Mouse (Mus musculus): ENCODE measurements around the gene Hsf5. TPM values are rescaled to one million over a fixed set of nuclear protein-coding genes. Genes with fewer than 3 reads are reported as not detected.

Hsf5 gene
- polyA plus RNA-seq, 1 experiment from 2014 or later, result 0.52 TPM

GRCm38 (mm10) chr11:87665658-87666057, 48.7 kb downstream of the Hsf5 start:
- H3K4me1 ChIP-seq (replicated peaks; ENCODE audit: control insufficient read depth, insufficient read depth, low read length), result peaks cover 4% of the 10 kb centered on the region; the same call in 1 of the 2 replicates
- DNase-seq (ENCODE audit: low spot score) (no peak), ATAC-seq (replicated peaks; ENCODE audit: low FRiP score) (no peak)
- H3K27ac ChIP-seq (ENCODE audit: low read depth, low read length), result no peak overlapping the region
- WGBS, result 90% methylated on average over 2 of the region's 2 CpGs
- no peak overlapping the region for H3K9ac ChIP-seq (ENCODE audit: low read length)
- H3K9me3 ChIP-seq (ENCODE audit: control insufficient read depth, low read length), result no peaks in the 10 kb centered on the region
- no peak overlapping the region for H3K4me2 ChIP-seq (ENCODE audit: low read depth, low read length, severe bottlenecking)
- no peaks in the 10 kb centered on the region for H3K36me3 ChIP-seq (ENCODE audit: control insufficient read depth, insufficient read depth, low read length)
- peaks cover 12% of the 10 kb centered on the region for H3K27me3 ChIP-seq (ENCODE audit: control insufficient read depth, insufficient read depth, low read length)
- H3K4me3 ChIP-seq (ENCODE audit: low read depth, low read length), result no peak overlapping the region

- WGBS, result 85% methylated on average over 12 of the region's 12 CpGs
- Histone ChIP-seq H3K27ac (ENCODE audit: low read depth, low read length) (no peak overlapping the region), H3K36me3 (ENCODE audit: control insufficient read depth, insufficient read depth, low read length) (no peaks in the 10 kb centered on the region), H3K27me3 (ENCODE audit: control insufficient read depth, insufficient read depth, low read length) (peaks cover 12% of the 10 kb centered on the region), H3K4me3 (ENCODE audit: low read depth, low read length) (no peak overlapping the region), H3K9ac (ENCODE audit: low read length) (no peak overlapping the region), H3K4me2 (ENCODE audit: low read depth, low read length, severe bottlenecking) (no peak overlapping the region), H3K9me3 (ENCODE audit: control insufficient read depth, low read length) (no peaks in the 10 kb centered on the region), H3K4me1 (replicated peaks; ENCODE audit: control insufficient read depth, insufficient read depth, low read length) (peaks cover 4% of the 10 kb centered on the region; the same call in 1 of the 2 replicates)
- ATAC-seq (replicated peaks; ENCODE audit: low FRiP score), result no peak
- no peak for DNase-seq (ENCODE audit: low spot score)
Observed at GRCm38 (mm10) chr11:87666256-87667035, 49.5 kb downstream of the Hsf5 start.

- H3K27me3 ChIP-seq (ENCODE audit: control insufficient read depth, insufficient read depth, low read length), result peaks cover 12% of the 10 kb centered on the region
- no peaks in the 10 kb centered on the region for H3K36me3 ChIP-seq (ENCODE audit: control insufficient read depth, insufficient read depth, low read length)
- DNase-seq (ENCODE audit: low spot score), result no peak
- WGBS, result 69% methylated on average over 4 of the region's 4 CpGs
- no peak overlapping the region for H3K9ac ChIP-seq (ENCODE audit: low read length)
- H3K9me3 ChIP-seq (ENCODE audit: control insufficient read depth, low read length), result no peaks in the 10 kb centered on the region
- no peak for ATAC-seq (replicated peaks; ENCODE audit: low FRiP score)
- H3K4me3 ChIP-seq (ENCODE audit: low read depth, low read length), result no peak overlapping the region
- peaks cover 4% of the 10 kb centered on the region; the same call in 1 of the 2 replicates for H3K4me1 ChIP-seq (replicated peaks; ENCODE audit: control insufficient read depth, insufficient read depth, low read length)
- H3K27ac ChIP-seq (ENCODE audit: low read depth, low read length), result no peak overlapping the region
- no peak overlapping the region for H3K4me2 ChIP-seq (ENCODE audit: low read depth, low read length, severe bottlenecking)
Observed at GRCm38 (mm10) chr11:87667107-87668090, 50.4 kb downstream of the Hsf5 start.

GRCm38 (mm10) chr11:87673282-87673681, 56.3 kb downstream of the Hsf5 start:
- DNase-seq (ENCODE audit: low spot score), result no peak
- Histone ChIP-seq H3K9me3 (ENCODE audit: control insufficient read depth, low read length) (no peaks in the 10 kb centered on the region), H3K9ac (ENCODE audit: low read length) (no peak overlapping the region), H3K27ac (ENCODE audit: low read depth, low read length) (no peak overlapping the region), H3K4me3 (ENCODE audit: low read depth, low read length) (no peak overlapping the region), H3K4me2 (ENCODE audit: low read depth, low read length, severe bottlenecking) (no peak overlapping the region), H3K27me3 (ENCODE audit: control insufficient read depth, insufficient read depth, low read length) (no peaks in the 10 kb centered on the region), H3K36me3 (ENCODE audit: control insufficient read depth, insufficient read depth, low read length) (no peaks in the 10 kb centered on the region), H3K4me1 (replicated peaks; ENCODE audit: control insufficient read depth, insufficient read depth, low read length) (no peaks in the 10 kb centered on the region)
- 95% methylated on average over 1 of the region's 1 CpGs for WGBS
- no peak for ATAC-seq (replicated peaks; ENCODE audit: low FRiP score)

- Histone ChIP-seq H3K9ac (ENCODE audit: low read length) (no peak overlapping the region), H3K9me3 (ENCODE audit: control insufficient read depth, low read length) (no peaks in the 10 kb centered on the region), H3K27ac (ENCODE audit: low read depth, low read length) (no peak overlapping the region), H3K36me3 (ENCODE audit: control insufficient read depth, insufficient read depth, low read length) (no peaks in the 10 kb centered on the region), H3K4me2 (ENCODE audit: low read depth, low read length, severe bottlenecking) (no peak overlapping the region), H3K4me1 (replicated peaks; ENCODE audit: control insufficient read depth, insufficient read depth, low read length) (no peaks in the 10 kb centered on the region), H3K27me3 (ENCODE audit: control insufficient read depth, insufficient read depth, low read length) (no peaks in the 10 kb centered on the region), H3K4me3 (ENCODE audit: low read depth, low read length) (no peak overlapping the region)
- DNase-seq (ENCODE audit: low spot score) (no peak), ATAC-seq (replicated peaks; ENCODE audit: low FRiP score) (no peak)
- 92% methylated on average over 6 of the region's 6 CpGs for WGBS
Observed at GRCm38 (mm10) chr11:87675606-87676005, 58.6 kb downstream of the Hsf5 start.

- no peak overlapping the region for H3K4me3 ChIP-seq (ENCODE audit: low read depth, low read length)
- no peak overlapping the region for H3K9ac ChIP-seq (ENCODE audit: low read length)
- no peaks in the 10 kb centered on the region for H3K4me1 ChIP-seq (replicated peaks; ENCODE audit: control insufficient read depth, insufficient read depth, low read length)
- no peak overlapping the region for H3K27ac ChIP-seq (ENCODE audit: low read depth, low read length)
- no peak for ATAC-seq (replicated peaks; ENCODE audit: low FRiP score)
- no peaks in the 10 kb centered on the region for H3K9me3 ChIP-seq (ENCODE audit: control insufficient read depth, low read length)
- DNase-seq (ENCODE audit: low spot score), result no peak
- H3K4me2 ChIP-seq (ENCODE audit: low read depth, low read length, severe bottlenecking), result no peak overlapping the region
- no peaks in the 10 kb centered on the region for H3K27me3 ChIP-seq (ENCODE audit: control insufficient read depth, insufficient read depth, low read length)
- WGBS, result 41% methylated on average over 5 of the region's 5 CpGs
- no peaks in the 10 kb centered on the region for H3K36me3 ChIP-seq (ENCODE audit: control insufficient read depth, insufficient read depth, low read length)
Observed at GRCm38 (mm10) chr11:87677756-87678155, 60.8 kb downstream of the Hsf5 start.

GRCm38 (mm10) chr11:87678545-87678944, 61.6 kb downstream of the Hsf5 start:
- DNase-seq (ENCODE audit: low spot score) (no peak), ATAC-seq (replicated peaks; ENCODE audit: low FRiP score) (no peak)
- Histone ChIP-seq H3K27ac (ENCODE audit: low read depth, low read length) (no peak overlapping the region), H3K4me3 (ENCODE audit: low read depth, low read length) (no peak overlapping the region), H3K9ac (ENCODE audit: low read length) (no peak overlapping the region), H3K9me3 (ENCODE audit: control insufficient read depth, low read length) (no peaks in the 10 kb centered on the region), H3K4me2 (ENCODE audit: low read depth, low read length, severe bottlenecking) (no peak overlapping the region), H3K4me1 (replicated peaks; ENCODE audit: control insufficient read depth, insufficient read depth, low read length) (no peaks in the 10 kb centered on the region), H3K27me3 (ENCODE audit: control insufficient read depth, insufficient read depth, low read length) (no peaks in the 10 kb centered on the region), H3K36me3 (ENCODE audit: control insufficient read depth, insufficient read depth, low read length) (no peaks in the 10 kb centered on the region)
- WGBS, result 80% methylated on average over 4 of the region's 4 CpGs

GRCm38 (mm10) chr11:87678976-87679375, 62.0 kb downstream of the Hsf5 start:
- H3K4me2 ChIP-seq (ENCODE audit: low read depth, low read length, severe bottlenecking), result no peak overlapping the region
- H3K27me3 ChIP-seq (ENCODE audit: control insufficient read depth, insufficient read depth, low read length), result no peaks in the 10 kb centered on the region
- no peak overlapping the region for H3K4me3 ChIP-seq (ENCODE audit: low read depth, low read length)
- H3K4me1 ChIP-seq (replicated peaks; ENCODE audit: control insufficient read depth, insufficient read depth, low read length), result no peaks in the 10 kb centered on the region
- H3K36me3 ChIP-seq (ENCODE audit: control insufficient read depth, insufficient read depth, low read length), result no peaks in the 10 kb centered on the region
- ATAC-seq (replicated peaks; ENCODE audit: low FRiP score), result no peak
- no peak for DNase-seq (ENCODE audit: low spot score)
- H3K27ac ChIP-seq (ENCODE audit: low read depth, low read length), result no peak overlapping the region
- no peak overlapping the region for H3K9ac ChIP-seq (ENCODE audit: low read length)
- WGBS, result 93% methylated on average over 7 of the region's 7 CpGs
- H3K9me3 ChIP-seq (ENCODE audit: control insufficient read depth, low read length), result no peaks in the 10 kb centered on the region

Measured in forebrain, embryonic 11.5 days (tissue).